Mouse (Mus musculus) c-Kit-positive CD71-positive TER-119-negative erythroid progenitor cells, embryonic 14.5 days (primary cell): Measurements from ENCODE around the gene Zfand2a.

Experiments
- DNase-seq: peaks from one replicate; pipeline ENCODE4 v3.0.0-alpha.2; 2013; ENCODE audit warnings: low read depth

Zfand2a gene

DNA sequence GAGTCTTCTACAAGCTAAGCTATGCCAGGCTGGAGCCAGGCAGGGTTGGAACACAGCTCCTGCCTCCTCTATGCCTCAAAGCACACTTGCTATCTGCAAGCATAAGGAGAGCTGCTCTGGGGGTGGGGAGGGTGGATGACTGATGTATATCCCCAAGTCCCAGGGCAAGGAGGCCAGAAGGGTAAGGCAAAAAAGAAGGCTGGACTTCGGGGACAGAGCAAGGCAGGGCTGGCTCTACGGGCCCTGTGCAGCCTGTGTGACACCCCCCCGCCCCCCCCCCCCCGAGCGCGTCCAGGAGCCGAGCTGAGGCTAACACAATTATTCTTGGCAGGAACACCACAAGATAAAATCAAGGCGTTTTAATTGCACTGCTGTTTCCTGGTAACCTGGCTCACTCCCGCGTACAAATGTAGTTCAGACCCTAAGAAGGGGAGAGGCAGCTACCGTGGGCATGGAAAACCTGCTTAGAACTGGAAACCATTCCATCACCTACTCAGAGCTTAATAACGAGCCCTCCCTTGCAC lies 54.5 kb downstream of the Zfand2a start:
- no peak for DNase-seq

DNA sequence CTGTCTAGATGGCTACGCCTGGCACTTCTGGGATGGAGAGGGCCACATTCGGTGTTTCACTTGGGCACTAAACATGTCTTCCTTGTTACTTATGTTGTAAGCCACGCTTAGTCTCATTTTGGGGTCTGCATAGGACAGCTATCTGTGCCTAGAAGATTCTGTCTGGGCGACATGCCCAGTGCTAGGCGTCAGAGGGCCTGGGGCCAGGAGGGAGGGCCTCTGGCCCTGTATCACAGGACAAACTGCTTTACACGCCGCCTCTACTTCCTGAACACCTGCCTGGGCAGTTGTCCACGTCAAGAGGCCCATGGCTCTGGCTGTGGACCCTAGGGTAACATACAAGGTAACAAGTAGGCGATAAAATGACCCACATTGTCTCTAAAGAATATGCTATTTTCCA lies 56.4 kb downstream of the Zfand2a start:
- DNase-seq: no peak

DNA sequence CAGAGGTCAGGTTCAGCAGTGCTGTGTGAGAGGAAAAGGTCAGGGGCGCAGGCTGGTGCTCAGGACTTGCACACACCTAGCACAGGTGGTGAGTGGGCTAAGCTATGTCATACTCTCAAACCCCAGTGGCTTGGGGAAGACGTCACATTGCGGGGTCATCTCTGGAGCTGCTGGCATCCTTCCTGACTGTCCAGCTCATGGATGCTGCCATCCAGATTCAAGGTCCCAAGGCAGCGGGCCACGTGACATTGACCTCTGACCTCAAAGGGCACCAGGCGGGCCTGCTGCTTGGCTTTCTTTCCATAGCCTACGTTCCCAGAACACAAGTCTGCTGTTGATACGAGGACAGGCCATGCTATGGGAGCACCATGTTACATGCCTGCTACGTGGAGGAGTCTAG lies 57.3 kb downstream of the Zfand2a start:
- DNase-seq: no peak

DNA sequence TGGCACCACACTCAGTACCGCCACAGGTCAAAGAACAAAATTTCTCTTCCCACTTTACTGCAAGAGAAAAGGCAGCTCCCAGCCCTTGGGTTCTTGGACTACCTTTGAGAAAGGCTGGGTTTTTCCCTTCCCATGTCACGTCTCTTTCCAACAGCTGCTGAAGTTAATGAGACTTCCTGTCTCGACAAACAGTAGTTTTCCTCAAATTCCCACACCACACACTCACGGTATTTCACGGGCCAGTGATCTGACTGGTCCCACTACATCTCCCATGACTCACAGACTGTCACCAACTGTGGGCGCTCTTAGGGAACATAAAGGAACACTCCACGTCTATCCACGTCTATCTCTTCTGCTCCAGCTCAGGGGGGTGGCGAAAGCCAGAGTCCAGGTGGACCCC lies 59.2 kb downstream of the Zfand2a start:
- no peak for DNase-seq

DNA sequence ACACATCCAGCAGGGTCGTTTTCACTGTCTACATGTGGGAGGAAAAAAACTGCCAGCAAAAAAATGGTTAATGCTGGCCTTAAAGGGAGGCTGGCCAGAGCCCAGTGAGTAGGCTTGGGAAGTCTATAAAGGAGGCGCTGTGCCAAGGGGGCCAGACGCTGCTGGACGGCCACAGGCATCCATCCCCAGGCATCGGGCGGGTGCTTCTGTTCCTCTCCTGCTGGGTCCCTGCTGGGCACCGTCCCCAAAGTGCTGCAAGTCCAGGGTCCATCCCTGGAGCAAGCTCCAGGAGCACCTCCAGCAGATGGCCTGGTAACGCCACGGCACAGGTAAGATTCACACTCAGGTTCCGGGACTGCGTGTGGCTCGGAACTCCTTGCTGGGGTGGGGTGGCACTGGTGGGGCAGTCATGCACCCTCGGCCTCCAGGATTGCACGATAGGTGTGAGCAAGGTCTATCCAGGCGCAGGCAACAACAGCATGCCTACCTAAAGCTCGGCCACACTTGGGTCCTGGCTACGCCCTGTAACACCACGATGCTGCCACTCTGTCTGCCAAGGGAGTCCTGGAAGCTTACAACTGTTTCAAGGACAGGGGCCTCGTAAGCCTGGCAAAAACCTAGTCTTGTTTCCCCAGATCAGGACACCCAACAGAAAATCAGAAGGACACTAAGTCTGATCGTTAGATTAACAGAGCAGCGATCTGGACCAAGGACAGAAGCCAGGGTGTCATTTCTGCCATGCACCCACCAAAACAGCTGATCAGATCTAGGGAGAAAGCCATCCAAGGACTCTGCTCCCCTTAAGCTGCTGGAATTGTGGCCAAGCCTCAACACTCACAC lies 61.1 kb downstream of the Zfand2a start, which contains the start of gene Gper1:
Gene Gper1 (plus strand): TSS at position 126 of the 840 bp plus-strand sequence.
- DNase-seq: no peak
